Mouse (Mus musculus) lung, adult 2 months (tissue): ENCODE results near the gene H2-Eb2.

Source experiments
- CTCF ChIP-seq: fragments of 200-500 bp; IDR thresholded peaks from 2 replicates; pipeline ENCODE4 v1.5.1; 2011; ENCODE audit warnings: mild to moderate bottlenecking, low read length, control low read depth; ENCODE audit not compliant: insufficient read depth
- POLR2A ChIP-seq: fragments of 200-500 bp; IDR thresholded peaks from 2 replicates; pipeline ENCODE4 v1.6.1; 2011; ENCODE audit warnings: low read depth, mild to moderate bottlenecking, control low read depth, low read length, borderline replicate concordance; ENCODE audit errors: extremely low read depth

DNA sequence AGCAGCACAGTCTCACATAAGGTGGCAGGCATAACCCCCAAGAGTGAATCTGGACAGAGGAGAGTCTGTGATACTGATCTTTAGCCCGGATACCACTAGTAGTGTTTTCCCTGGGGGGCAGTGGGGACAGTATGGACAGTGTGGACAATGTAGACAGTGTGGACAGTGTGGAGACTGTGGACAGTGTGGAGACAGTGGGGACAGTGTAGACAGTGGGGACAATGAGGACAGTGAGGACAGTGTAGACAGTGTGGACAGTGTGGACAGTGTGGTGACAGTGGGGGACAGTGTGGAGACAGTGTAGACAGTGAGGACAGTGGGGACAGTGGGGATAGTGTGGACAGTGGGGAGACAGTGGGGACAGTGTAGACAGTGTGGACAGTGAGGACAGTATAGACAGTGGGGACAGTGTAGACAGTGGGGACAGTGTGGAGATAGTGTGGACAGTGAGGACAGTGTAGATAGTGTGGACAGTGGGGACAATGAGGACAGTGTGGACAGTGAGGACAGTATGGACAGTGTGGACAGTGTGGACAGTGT lies 44.9 kb upstream of the H2-Eb2 start:
- TF ChIP-seq CTCF = no peak
- no peak for TF ChIP-seq POLR2A
